Mouse (Mus musculus) stomach, postnatal 0 days (tissue): ENCODE measurements around the gene Sept14. TPM values are rescaled to one million over a fixed set of nuclear protein-coding genes. Genes with fewer than 3 reads are reported as not detected.

Source experiments
- ATAC-seq: fragments of 200-750 bp; cut with Nextera tagmentation; 2 replicates; pipeline ENCODE4 v1.8.0; 2017; ENCODE audit not compliant: low FRiP score, low TSS enrichment
- DNase-seq: peaks from one replicate; pipeline ENCODE4 v3.0.0-alpha.2; 2016; ENCODE audit warnings: low spot score
- H3K27ac ChIP-seq: fragments of 300-500 bp; sonication (generic); replicated peaks from 2 replicates; pipeline ENCODE4 v1.5.1; 2014; ENCODE audit warnings: mild to moderate bottlenecking, control low read depth
- H3K27me3 ChIP-seq: fragments of 300-500 bp; sonication (generic); 2 replicates; pipeline ENCODE4 v1.6.1; 2014; ENCODE audit warnings: low read length; ENCODE audit not compliant: control insufficient read depth, insufficient read depth
- H3K36me3 ChIP-seq: fragments of 300-500 bp; sonication (generic); 2 replicates; pipeline ENCODE4 v1.6.1; 2014; ENCODE audit warnings: low read length, mixed read lengths; ENCODE audit not compliant: control insufficient read depth, insufficient read depth
- H3K4me1 ChIP-seq: fragments of 300-500 bp; sonication (generic); replicated peaks from 2 replicates; pipeline ENCODE4 v1.6.1; 2014; ENCODE audit warnings: antibody characterized with exemption; ENCODE audit not compliant: control insufficient read depth, insufficient read depth
- H3K4me2 ChIP-seq: fragments of 300-500 bp; sonication (generic); replicated peaks from 2 replicates; pipeline ENCODE4 v1.6.1; 2014; ENCODE audit warnings: low read depth, mild to moderate bottlenecking, control low read depth, moderate library complexity
- H3K4me3 ChIP-seq: fragments of 300-500 bp; sonication (generic); 2 replicates; pipeline ENCODE4 v1.5.1; 2014; ENCODE audit warnings: low read depth, low read length, control low read depth
- H3K9ac ChIP-seq: fragments of 300-500 bp; sonication (generic); 2 replicates; pipeline ENCODE4 v1.6.1; 2014; ENCODE audit warnings: mild to moderate bottlenecking, low read length, control low read depth, mixed read lengths
- H3K9me3 ChIP-seq: fragments of 300-500 bp; sonication (generic); 2 replicates; pipeline ENCODE4 v1.6.1; 2016; ENCODE audit warnings: low read length; ENCODE audit not compliant: control insufficient read depth
- CTCF ChIP-seq: IDR thresholded peaks from 2 replicates; pipeline ENCODE4 v1.5.1; 2016; ENCODE audit warnings: antibody characterized with exemption, low read depth, mild to moderate bottlenecking, moderate library complexity
- EP300 ChIP-seq: optimal IDR thresholded peaks from 2 replicates; pipeline ENCODE3; 2016; ENCODE audit warnings: antibody characterized with exemption
- WGBS: fragments of 180-500 bp; shearing (Covaris S2); extraction: QIAGEN DNeasy Blood & Tissue Kit; methylation state at CpG from one replicate; pipeline ENCODE4 v1.1.7; 2014; 5-methylcytosine and 5-hydroxymethylcytosine counted together
- polyA plus RNA-seq: library from polyadenylated mRNA; unstranded; fragments of >200 nt; fragmentation: Nextera tagmentation; extraction: Ambion mirVana; gene quantifications from 2 replicates; pipeline ENCODE4 v1.2.1, GENCODE M21; 2015

Sept14 gene
- polyA plus RNA-seq, 1 experiment from 2014 or later = not detected

DNA sequence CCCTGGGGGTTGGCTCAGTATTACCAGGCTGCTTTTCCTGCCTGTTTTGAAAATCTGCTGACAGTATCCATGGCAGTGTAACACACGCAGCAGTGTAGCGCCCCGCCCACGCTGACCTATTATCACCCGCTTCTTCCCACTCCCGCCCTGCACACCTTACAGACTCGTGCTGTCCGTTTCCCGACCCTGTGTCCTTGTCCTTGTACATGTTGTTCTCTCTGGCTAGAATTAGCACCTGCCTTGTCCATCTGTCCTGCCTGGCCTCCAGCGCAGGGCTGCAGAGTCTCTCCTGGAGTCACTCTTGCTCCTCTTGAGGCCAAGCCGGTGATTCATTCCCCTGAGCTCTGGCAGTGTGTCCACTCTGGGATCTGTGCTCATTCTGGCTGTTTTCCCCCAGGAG is 22.0 kb upstream of the Sept14 start:
- H3K4me3 ChIP-seq = no peak overlapping the region
- 49% methylated on average over 11 of the region's 11 CpGs for WGBS
- ATAC-seq (peak; percentile 70), DNase-seq (peak; percentile 68)
- no peak for TF ChIP-seq CTCF
- TF ChIP-seq EP300 = no peak
- no peak overlapping the region for H3K9ac ChIP-seq
- peaks cover 5% of the 10 kb centered on the region; the same call in 1 of the 2 replicates for H3K4me1 ChIP-seq
- no peaks in the 10 kb centered on the region for H3K9me3 ChIP-seq
- 0 out of 2 replicates have a peak overlapping the region, but pooled peaks have one; percentile 2 for H3K4me2 ChIP-seq
- H3K36me3 ChIP-seq = no peaks in the 10 kb centered on the region
- H3K27ac ChIP-seq = no peak overlapping the region
- no peaks in the 10 kb centered on the region for H3K27me3 ChIP-seq

- Histone ChIP-seq H3K9me3 (no peaks in the 10 kb centered on the region), H3K4me3 (no peak overlapping the region), H3K4me1 (peaks cover 5% of the 10 kb centered on the region; the same call in 1 of the 2 replicates), H3K4me2 (no peak overlapping the region), H3K9ac (peak overlapping the region; percentile 35; the same call in 1 of the 2 replicates), H3K36me3 (no peaks in the 10 kb centered on the region), H3K27ac (no peak overlapping the region), H3K27me3 (no peaks in the 10 kb centered on the region)
- WGBS = 27% methylated on average over 11 of the region's 11 CpGs
- ATAC-seq (no peak), DNase-seq (peak; percentile 41)
- TF ChIP-seq CTCF (no peak), EP300 (no peak)
These were observed 21.0 kb upstream of the Sept14 start for GRCm38 (mm10) chr5:129729286-129729685.

DNA sequence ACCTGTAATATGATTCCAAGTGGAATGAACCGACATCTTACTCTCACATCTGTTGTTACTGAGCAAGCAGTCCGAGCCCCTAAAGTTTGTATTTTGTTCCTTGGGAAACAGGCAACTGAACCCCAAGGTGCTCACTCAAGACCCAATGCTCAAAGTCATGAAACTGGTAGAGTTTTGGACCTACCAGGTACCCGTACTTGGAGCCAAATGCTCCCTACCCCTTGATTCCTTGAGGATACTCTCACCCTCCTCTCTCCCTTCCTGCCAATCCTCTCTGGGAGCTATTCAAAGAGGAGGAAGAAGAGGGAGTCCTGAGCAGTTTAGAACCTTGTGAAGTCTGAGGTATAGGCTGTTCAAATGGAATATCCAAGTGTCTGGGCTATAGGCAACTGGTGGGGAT is 18.5 kb upstream of the Sept14 start:
- Histone ChIP-seq H3K9me3 (no peaks in the 10 kb centered on the region), H3K27me3 (no peaks in the 10 kb centered on the region), H3K4me3 (no peak overlapping the region), H3K4me2 (no peak overlapping the region), H3K4me1 (peaks cover 5% of the 10 kb centered on the region; the same call in 1 of the 2 replicates), H3K27ac (no peak overlapping the region), H3K36me3 (no peaks in the 10 kb centered on the region), H3K9ac (no peak overlapping the region)
- no peak for TF ChIP-seq EP300
- TF ChIP-seq CTCF = no peak
- 85% methylated on average over 3 of the region's 3 CpGs for WGBS
- no peak for ATAC-seq
- no peak for DNase-seq

- TF ChIP-seq CTCF = no peak
- TF ChIP-seq EP300 = no peak
- Histone ChIP-seq H3K9me3 (no peaks in the 10 kb centered on the region), H3K27ac (peak overlapping the region; percentile 99), H3K4me3 (peak overlapping the region; percentile 86), H3K4me1 (peaks cover 5% of the 10 kb centered on the region; the same call in 1 of the 2 replicates), H3K27me3 (no peaks in the 10 kb centered on the region), H3K9ac (peak overlapping the region; percentile 97), H3K4me2 (peak overlapping the region; percentile 63), H3K36me3 (no peaks in the 10 kb centered on the region)
- no peak for DNase-seq
- no peak for ATAC-seq
- 23% methylated on average over 7 of the region's 7 CpGs for WGBS
These were observed 17.6 kb upstream of the Sept14 start for GRCm38 (mm10) chr5:129725774-129726392.

GRCm38 (mm10) chr5:129724834-129725773 is 16.8 kb upstream of the Sept14 start, which contains the start of gene Nipsnap2:
TSS of gene Nipsnap2 (plus strand) at chr5:129725063.
- H3K27me3 ChIP-seq = no peaks in the 10 kb centered on the region
- peak within 1 kb of the TSS; percentile 86 for H3K4me3 ChIP-seq
- H3K36me3 ChIP-seq = no peaks in the 10 kb centered on the region
- H3K9me3 ChIP-seq = no peaks in the 10 kb centered on the region
- DNase-seq (peak; percentile 92), ATAC-seq (peak; percentile 95)
- TF ChIP-seq CTCF (peak; percentile 98), EP300 (no peak)
- peak within 1 kb of the TSS; percentile 97 for H3K9ac ChIP-seq
- H3K4me2 ChIP-seq = peak within 1 kb of the TSS; percentile 63
- peaks cover 4% of the 10 kb centered on the region; the same call in 1 of the 2 replicates for H3K4me1 ChIP-seq
- under 1% methylated on average over 86 of the region's 93 CpGs for WGBS
- H3K27ac ChIP-seq = peak within 1 kb of the TSS; percentile 99
